In the genomic region with DNA sequence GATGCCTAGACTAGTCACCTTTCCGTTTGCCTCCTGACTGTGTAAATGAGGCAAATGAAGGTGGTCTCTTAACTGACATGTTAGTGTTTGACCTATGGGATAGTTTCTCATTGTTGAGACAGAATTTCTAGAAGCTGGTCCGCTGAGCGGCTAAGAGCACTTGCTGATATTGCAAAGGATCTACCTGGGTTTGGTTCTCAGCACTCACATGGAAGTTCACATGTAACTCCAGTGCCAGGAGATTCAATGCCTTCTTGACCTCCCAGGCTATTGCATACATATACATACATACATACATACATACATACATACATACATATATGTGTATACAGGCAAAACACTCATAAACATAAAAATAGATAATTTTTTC, we compare ENCODE assay signal across 8 mouse cellular contexts. TPM values are rescaled to one million over a fixed set of nuclear protein-coding genes. Genes with fewer than 3 reads are reported as not detected.
DNase-seq lines count a peak whose midpoint lies in the region; ATAC-seq and TF ChIP-seq lines count a peak whose summit lies in the region.

No protein-coding gene starts in this region.

- no peaks in the 10 kb centered on the region for H3K27me3 ChIP-seq in embryonic facial prominence, embryonic 14.5 days (replicated peaks; ENCODE audit: control insufficient read depth, insufficient read depth, low read length)
- no peaks in the 10 kb centered on the region for H3K27me3 ChIP-seq in intestine, embryonic 16.5 days (replicated peaks; ENCODE audit: control insufficient read depth, insufficient read depth, low read length)
- no peaks in the 10 kb centered on the region for H3K27me3 ChIP-seq in neural tube, embryonic 12.5 days (replicated peaks)

- DNase-seq in layer of hippocampus, adult 2 months (ENCODE audit: low spot score in 2 of 2), result no peak
- DNase-seq in layer of hippocampus, adult 8-10 months (ENCODE audit: low spot score in 2 of 2), result no peak
- no peak for DNase-seq in embryonic facial prominence, embryonic 14.5 days (ENCODE audit: low spot score)
- no peak for DNase-seq in right cerebral cortex, postnatal 14 days
- no peak for DNase-seq in ovary, adult 18-20 months (ENCODE audit: low spot score)
- DNase-seq in embryo, embryonic 10 days (ENCODE audit: low spot score), result no peak

- peak overlapping the region; percentile 100 for H3K27ac ChIP-seq in layer of hippocampus, adult 2 months
- peak overlapping the region; percentile 98 for H3K27ac ChIP-seq in embryonic facial prominence, embryonic 14.5 days (replicated peaks; ENCODE audit: low read depth, low read length)
- H3K27ac ChIP-seq in intestine, embryonic 16.5 days (ENCODE audit: low read length), result peak overlapping the region; percentile 98
- peak overlapping the region; percentile 64; the same call in 1 of the 2 replicates for H3K27ac ChIP-seq in neural tube, embryonic 12.5 days

- H3K9me3 ChIP-seq in embryonic facial prominence, embryonic 14.5 days (ENCODE audit: control insufficient read depth, low read length), result no peaks in the 10 kb centered on the region
- no peaks in the 10 kb centered on the region for H3K9me3 ChIP-seq in intestine, embryonic 16.5 days (ENCODE audit: control insufficient read depth, low read length)
- no peaks in the 10 kb centered on the region for H3K9me3 ChIP-seq in neural tube, embryonic 12.5 days

- WGBS in embryonic facial prominence, embryonic 14.5 days, result 16% methylated on average over 3 of the region's 3 CpGs
- WGBS in intestine, embryonic 16.5 days, result 15% methylated on average over 3 of the region's 3 CpGs
- 33% methylated on average over 3 of the region's 3 CpGs for WGBS in neural tube, embryonic 12.5 days

- TF ChIP-seq CTCF in layer of hippocampus, adult 2 months (conservative IDR thresholded peaks at IDR 0.05), result no peak

- peak overlapping the region; percentile 97 for H3K4me3 ChIP-seq in layer of hippocampus, adult 2 months
- peak overlapping the region; percentile 93 for H3K4me3 ChIP-seq in embryonic facial prominence, embryonic 14.5 days (ENCODE audit: low read depth, low read length)
- peak overlapping the region; percentile 95; the same call in 1 of the 2 replicates for H3K4me3 ChIP-seq in intestine, embryonic 16.5 days (ENCODE audit: low read length)
- 0 out of 2 replicates have a peak overlapping the region, but pooled peaks have one; percentile 7 for H3K4me3 ChIP-seq in neural tube, embryonic 12.5 days

- H3K4me2 ChIP-seq in embryonic facial prominence, embryonic 14.5 days (ENCODE audit: low read depth, low read length), result peak overlapping the region; percentile 91
- peak overlapping the region; percentile 39 for H3K4me2 ChIP-seq in intestine, embryonic 16.5 days (ENCODE audit: low read depth, low read length)
- peak overlapping the region; percentile 89 for H3K4me2 ChIP-seq in neural tube, embryonic 12.5 days (replicated peaks)

- ATAC-seq in embryonic facial prominence, embryonic 14.5 days (ENCODE audit: low read depth), result no peak
- ATAC-seq in intestine, embryonic 16.5 days, result no peak
- ATAC-seq in neural tube, embryonic 12.5 days (ENCODE audit: low FRiP score, low read depth), result no peak

- peaks cover 31% of the 10 kb centered on the region for H3K36me3 ChIP-seq in embryonic facial prominence, embryonic 14.5 days (ENCODE audit: control insufficient read depth, insufficient read depth, low read length)
- peaks cover 7% of the 10 kb centered on the region; the same call in 1 of the 2 replicates for H3K36me3 ChIP-seq in intestine, embryonic 16.5 days (ENCODE audit: control insufficient read depth, insufficient read depth, low read length)
- peaks cover 34% of the 10 kb centered on the region for H3K36me3 ChIP-seq in neural tube, embryonic 12.5 days

- peaks cover 11% of the 10 kb centered on the region; the same call in 1 of the 2 replicates for H3K4me1 ChIP-seq in embryonic facial prominence, embryonic 14.5 days (ENCODE audit: control insufficient read depth, insufficient read depth, low read length)
- H3K4me1 ChIP-seq in intestine, embryonic 16.5 days (ENCODE audit: control insufficient read depth, insufficient read depth, low read length), result peaks cover 10% of the 10 kb centered on the region; the same call in 1 of the 2 replicates
- peaks cover 12% of the 10 kb centered on the region for H3K4me1 ChIP-seq in neural tube, embryonic 12.5 days

- H3K9ac ChIP-seq in embryonic facial prominence, embryonic 14.5 days (ENCODE audit: low read depth, low read length), result 0 out of 2 replicates have a peak overlapping the region, but pooled peaks have one; percentile 98
- H3K9ac ChIP-seq in intestine, embryonic 16.5 days (ENCODE audit: low read depth, low read length), result peak overlapping the region; percentile 47; the same call in 1 of the 2 replicates
- no peak overlapping the region for H3K9ac ChIP-seq in neural tube, embryonic 12.5 days

RNA-seq across cellular contexts. Expression of a gene that starts 0.9 kb away (rescaled TPM):
- 10 to 100 TPM; 90.5 to 91.5 TPM for total RNA-seq in layer of hippocampus, adult 2 months (2021)
- total RNA-seq in layer of hippocampus, adult 8-10 months (2022), result 10 to 100 TPM; 84.5 to 94.7 (median 92.1) TPM
- 126 and 151 TPM in 2 replicates for polyA plus RNA-seq in embryonic facial prominence, embryonic 14.5 days (2014; fragmentation: Nextera tagmentation; extraction: Ambion mirVana)
- 104 and 106 TPM in 2 replicates for polyA plus RNA-seq in intestine, embryonic 16.5 days (2015; fragmentation: Nextera tagmentation; extraction: Ambion mirVana)
- 160 and 168 TPM in 2 replicates for polyA plus RNA-seq in neural tube, embryonic 12.5 days (2016; fragmentation: Nextera tagmentation; extraction: Ambion mirVana)

RNA-seq across cellular contexts. Expression of a gene that starts 22.3 kb away (rescaled TPM):
- 10 to 100 TPM; 63.7 to 65.6 TPM for total RNA-seq in layer of hippocampus, adult 2 months (2021)
- total RNA-seq in layer of hippocampus, adult 8-10 months (2022), result 10 to 100 TPM; 70.0 to 98.9 (median 81.6) TPM
- 125 and 126 TPM in 2 replicates for polyA plus RNA-seq in embryonic facial prominence, embryonic 14.5 days (2014; fragmentation: Nextera tagmentation; extraction: Ambion mirVana)
- 283 and 299 TPM in 2 replicates for polyA plus RNA-seq in intestine, embryonic 16.5 days (2015; fragmentation: Nextera tagmentation; extraction: Ambion mirVana)
- polyA plus RNA-seq in neural tube, embryonic 12.5 days (2016; fragmentation: Nextera tagmentation; extraction: Ambion mirVana), result 143 and 157 TPM in 2 replicates

RNA-seq across cellular contexts. Expression of a gene that starts 27.5 kb away (rescaled TPM):
- 100 to 1,000 TPM; 144 to 151 TPM for total RNA-seq in layer of hippocampus, adult 2 months (2021)
- total RNA-seq in layer of hippocampus, adult 8-10 months (2022), result 100 to 1,000 TPM; 126 to 141 (median 133) TPM
- 61.6 and 63.0 TPM in 2 replicates for polyA plus RNA-seq in embryonic facial prominence, embryonic 14.5 days (2014; fragmentation: Nextera tagmentation; extraction: Ambion mirVana)
- polyA plus RNA-seq in intestine, embryonic 16.5 days (2015; fragmentation: Nextera tagmentation; extraction: Ambion mirVana), result 69.4 and 75.4 TPM in 2 replicates
- polyA plus RNA-seq in neural tube, embryonic 12.5 days (2016; fragmentation: Nextera tagmentation; extraction: Ambion mirVana), result 57.5 and 61.1 TPM in 2 replicates

Comparison
In these comparisons a context has a peak if more than half of its experiments do, and no peak if none do; other contexts are left out.
1. H3K4me3 ChIP-seq: peak in every context shown above with its lines; median percentile 97 in layer of hippocampus, adult 2 months; 95 in intestine, embryonic 16.5 days; 93 in embryonic facial prominence, embryonic 14.5 days; 7 in neural tube, embryonic 12.5 days.
2. H3K4me2 ChIP-seq: peak in every context shown above with its lines; median percentile 91 in embryonic facial prominence, embryonic 14.5 days; 89 in neural tube, embryonic 12.5 days; 39 in intestine, embryonic 16.5 days.